Mouse (Mus musculus): ENCODE measurements around the gene Ube2v1.

GRCm38 (mm10) chr2:167622965-167623364 is 8.9 kb downstream of the Ube2v1 start:
- TF ChIP-seq CTCF (IDR thresholded peaks at IDR 0.05; ENCODE audit: control insufficient read depth, insufficient read depth, insufficient read length) (no peak), FOSL1 (IDR thresholded peaks at IDR 0.05; ENCODE audit: insufficient read depth, low read length, poor library complexity, severe bottlenecking) (no peak), USF1 (IDR thresholded peaks at IDR 0.05; ENCODE audit: low read depth) (no peak), CEBPB (IDR thresholded peaks at IDR 0.05; ENCODE audit: low read depth) (no peak), MAX (IDR thresholded peaks at IDR 0.05) (no peak), MYOG (IDR thresholded peaks at IDR 0.05; ENCODE audit: control insufficient read depth, extremely low read depth, insufficient read length) (no peak)

Data from C2C12 (cell line).